Mouse (Mus musculus) erythroblast, embryonic 14.5 days (primary cell): Measurements from ENCODE around the gene Capn12.

Source experiments
- GATA1 ChIP-seq: IDR thresholded peaks from 2 replicates; pipeline ENCODE4 v1.6.1; 2012; ENCODE audit warnings: low read length, inconsistent platforms, mixed read lengths
- TAL1 ChIP-seq: IDR thresholded peaks from 3 replicates; pipeline ENCODE4 v1.6.1; 2012; ENCODE audit warnings: low read length, inconsistent platforms, mixed read lengths

GRCm38 (mm10) chr7:28917503-28918426 is 36.5 kb downstream of the Capn12 start:
- TF ChIP-seq GATA1 (no peak), TAL1 (no peak)
